Mouse (Mus musculus): ENCODE data around the gene Nckap5.

DNA sequence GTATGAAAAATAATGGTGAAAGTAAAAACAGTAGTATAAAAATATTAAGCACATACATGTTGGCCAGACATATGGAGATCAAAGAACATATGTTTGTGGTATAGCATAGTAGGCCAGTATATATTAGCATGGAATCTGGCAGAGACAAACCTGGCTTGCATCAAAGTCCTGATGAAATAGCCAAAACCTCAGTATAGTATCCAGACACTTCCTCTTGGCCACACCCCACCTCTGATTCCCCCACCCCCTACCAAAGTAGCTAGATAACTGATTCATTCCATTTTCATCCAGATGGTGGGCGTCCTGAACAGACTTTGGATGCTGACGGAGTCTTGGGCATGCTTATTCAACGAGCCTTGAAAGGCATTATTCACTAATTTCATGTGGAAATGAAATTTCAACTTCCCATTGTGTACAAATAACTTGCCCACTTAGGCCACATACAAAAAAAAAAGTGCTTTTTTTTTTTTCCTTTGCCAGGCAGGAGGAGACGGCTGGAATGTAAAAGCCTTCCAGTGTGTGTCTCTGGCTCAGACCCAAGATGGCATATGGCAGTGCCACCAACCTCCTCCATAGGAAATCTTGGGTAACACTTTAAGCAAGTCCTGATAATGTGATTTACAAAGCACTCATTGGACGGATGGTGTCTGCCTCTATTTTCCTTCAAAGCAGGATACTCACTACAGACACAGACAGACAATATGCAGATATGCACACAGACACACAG lies 360.6 kb downstream of the Nckap5 start:
- TF ChIP-seq MAFK (IDR thresholded peaks at IDR 0.05; ENCODE audit: insufficient read depth, low read depth, low read length) (no peak), HCFC1 (IDR thresholded peaks at IDR 0.05; ENCODE audit: borderline replicate concordance, insufficient read depth, low read length) (no peak), CHD2 (IDR thresholded peaks at IDR 0.05; ENCODE audit: low read depth, low read length) (no peak), ZC3H11A (IDR thresholded peaks at IDR 0.05; ENCODE audit: borderline replicate concordance, low read depth, low read length) (no peak)

Data from ES-E14 (cell line).